Mouse (Mus musculus): ENCODE results near the gene Inka1. TPM values are rescaled to one million over a fixed set of nuclear protein-coding genes. Genes with fewer than 3 reads are reported as not detected.

Inka1 gene
- total and polyA plus RNA-seq, 3 experiments: 25.2 to 30.2 (median 28.0) TPM

DNA sequence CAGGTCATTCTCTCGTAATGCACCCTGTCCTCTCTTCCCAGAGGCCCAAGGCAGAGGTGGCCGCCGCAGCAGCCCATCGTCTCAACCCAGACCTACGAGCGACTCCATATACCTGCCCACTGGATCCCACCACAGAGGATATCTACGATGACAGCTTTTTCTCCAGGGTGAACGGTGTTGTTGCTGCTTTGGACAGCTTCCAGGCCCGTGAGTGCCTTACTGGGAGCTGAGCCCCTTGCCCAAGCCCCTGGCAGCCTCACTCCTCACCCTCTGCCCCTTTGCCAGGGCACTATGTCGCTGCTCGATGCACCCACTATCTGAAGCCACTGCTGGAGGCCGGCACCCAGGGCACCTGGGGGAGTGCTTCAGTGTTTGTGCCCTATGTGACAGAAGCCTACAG lies 6.9 kb downstream of the Inka1 start:
- TF ChIP-seq ETS1 (conservative IDR thresholded peaks at IDR 0.05; ENCODE audit: low read depth, low read length): no peak
- no peak for TF ChIP-seq JUND (conservative IDR thresholded peaks at IDR 0.05; ENCODE audit: low read depth, low read length)
- TF ChIP-seq ELF1 (IDR thresholded peaks at IDR 0.05; ENCODE audit: low read depth, low read length): no peak
- no peak for TF ChIP-seq BHLHE40 (IDR thresholded peaks at IDR 0.05; ENCODE audit: low read depth, low read length)
- TF ChIP-seq RCOR1 (conservative IDR thresholded peaks at IDR 0.05; ENCODE audit: low read depth, low read length): no peak
- no peak for TF ChIP-seq POLR2A (IDR thresholded peaks at IDR 0.05; ENCODE audit: low read depth, low read length)
- in situ Hi-C loops (cut with MboI; ENCODE audit: low pct_ligation_motif_present, low pct_unique_long_range_greater_than_20kb, low sequenced_read_pairs) (no loop called here), dilution Hi-C loops (cut with MboI; ENCODE audit: extremely low pct_ligation_motif_present, extremely low pct_unique_long_range_greater_than_20kb, low sequenced_read_pairs) (no loop called here)
- H3K4me3 ChIP-seq (replicated peaks in 1 of 3; ENCODE audit: low read depth in 2 of 3, low read length in 2 of 3, poor library complexity in 1 of 3): no peak overlapping the region
- no peak overlapping the region for H3K9ac ChIP-seq (ENCODE audit: insufficient read depth, low read depth)
- no peaks in the 10 kb centered on the region for H3K79me2 ChIP-seq (replicated peaks; ENCODE audit: control insufficient read depth, extremely low read depth, insufficient read depth, poor library complexity, severe bottlenecking)
- DNase-seq (ENCODE audit: extremely low read depth): no peak
- peaks cover 61 to 73% of the 10 kb centered on the region in 2 experiments for H3K36me3 ChIP-seq (replicated peaks in 1 of 2; ENCODE audit: control insufficient read depth in 1 of 2, insufficient read depth in 1 of 2, low read length in 1 of 2)
- H3K27ac ChIP-seq (ENCODE audit: insufficient read depth, low read depth): no peak overlapping the region
- H3K4me1 ChIP-seq (ENCODE audit: control insufficient read depth in 1 of 2, insufficient read depth in 2 of 2): peaks cover 26 to 72% of the 10 kb centered on the region in 2 experiments
- H3K27me3 ChIP-seq (replicated peaks): no peaks in the 10 kb centered on the region
- H3K4me2 ChIP-seq (ENCODE audit: insufficient read depth, low read depth, poor library complexity, severe bottlenecking): no peak overlapping the region
- H3K9me3 ChIP-seq (replicated peaks; ENCODE audit: low read length): no peaks in the 10 kb centered on the region

DNA sequence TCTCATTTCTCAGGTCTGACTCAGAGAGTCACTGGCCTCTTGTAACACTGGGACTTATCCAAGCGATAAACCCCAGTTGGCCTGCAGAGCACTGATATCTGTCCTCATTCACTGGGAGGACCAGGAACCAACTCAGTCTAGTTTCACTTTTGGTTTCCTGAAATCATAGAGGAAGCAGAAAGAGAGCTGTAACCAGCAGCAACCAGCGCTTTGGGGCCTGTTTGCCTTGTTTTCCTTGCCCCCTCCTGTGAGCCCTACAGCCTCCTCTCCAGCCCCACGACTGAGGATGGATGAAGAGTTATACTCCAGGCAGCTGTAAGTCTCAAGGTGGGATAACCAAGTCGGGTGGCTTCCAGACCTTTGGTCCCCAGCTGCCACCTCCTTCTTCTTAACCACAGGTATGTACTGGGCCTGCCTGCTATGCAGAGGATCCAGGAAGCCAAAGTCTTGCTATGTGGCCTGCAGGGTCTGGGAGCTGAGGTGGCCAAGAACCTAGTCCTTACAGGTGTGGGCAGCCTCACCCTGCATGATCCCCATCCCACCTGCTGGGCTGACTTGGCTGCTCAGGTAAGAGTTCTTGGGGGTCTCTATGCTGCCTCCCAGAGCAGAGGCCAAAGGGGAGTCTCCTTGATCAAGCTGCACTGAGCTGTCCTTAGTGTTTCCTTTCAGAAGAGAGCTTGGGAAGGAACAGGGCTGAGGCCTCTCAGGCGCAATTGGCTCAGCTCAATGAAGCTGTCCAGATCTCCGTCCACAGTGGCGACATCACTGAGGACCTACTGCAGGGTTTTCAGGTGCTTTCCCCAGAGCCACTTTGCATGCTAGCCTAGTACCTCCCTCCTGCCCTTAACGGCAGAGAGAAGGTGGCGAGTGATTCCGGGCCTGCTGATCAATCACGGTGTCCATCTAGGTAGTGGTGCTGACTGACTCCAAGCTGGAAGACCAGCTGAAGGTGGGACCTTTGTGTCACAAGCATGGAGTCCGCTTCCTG lies 10.0 kb downstream of the Inka1 start, which contains the start of gene Uba7:
TSS of gene Uba7 (plus strand) at position 107 of the 988 bp plus-strand sequence.
- H3K79me2 ChIP-seq (replicated peaks; ENCODE audit: control insufficient read depth, extremely low read depth, insufficient read depth, poor library complexity, severe bottlenecking): no peaks in the 10 kb centered on the region
- dilution Hi-C loops (cut with MboI; ENCODE audit: extremely low pct_ligation_motif_present, extremely low pct_unique_long_range_greater_than_20kb, low sequenced_read_pairs) (no loop called here), in situ Hi-C loops (cut with MboI; ENCODE audit: low pct_ligation_motif_present, low pct_unique_long_range_greater_than_20kb, low sequenced_read_pairs) (no loop called here)
- peaks cover 44 to 70% of the 10 kb centered on the region in 2 experiments for H3K36me3 ChIP-seq (replicated peaks in 1 of 2; ENCODE audit: control insufficient read depth in 1 of 2, insufficient read depth in 1 of 2, low read length in 1 of 2)
- H3K9ac ChIP-seq (ENCODE audit: insufficient read depth, low read depth): peak within 1 kb of the TSS; percentile 91
- peak within 1 kb of the TSS; percentile 64 to 72 (median 66) for H3K4me3 ChIP-seq (replicated peaks in 1 of 3; ENCODE audit: low read depth in 2 of 3, low read length in 2 of 3, poor library complexity in 1 of 3)
- H3K4me2 ChIP-seq (ENCODE audit: insufficient read depth, low read depth, poor library complexity, severe bottlenecking): peak within 1 kb of the TSS; percentile 88
- H3K27me3 ChIP-seq (replicated peaks): no peaks in the 10 kb centered on the region
- no peaks in the 10 kb centered on the region for H3K9me3 ChIP-seq (replicated peaks; ENCODE audit: low read length)
- peak; percentile 92 for DNase-seq (ENCODE audit: extremely low read depth)
- H3K27ac ChIP-seq (ENCODE audit: insufficient read depth, low read depth): peak within 1 kb of the TSS; percentile 91
- peaks cover 9 to 41% of the 10 kb centered on the region in 2 experiments for H3K4me1 ChIP-seq (ENCODE audit: control insufficient read depth in 1 of 2, insufficient read depth in 2 of 2)
- 0 out of 2 replicates have a peak, but pooled peaks have one; percentile 43 for TF ChIP-seq MYC (IDR thresholded peaks at IDR 0.05; ENCODE audit: low read depth, low read length)
- no peak for TF ChIP-seq JUN (IDR thresholded peaks at IDR 0.05; ENCODE audit: insufficient read depth, low read depth, low read length)
- no peak for TF ChIP-seq PAX5 (IDR thresholded peaks at IDR 0.05; ENCODE audit: low read length)
- no peak for TF ChIP-seq ZNF384 (IDR thresholded peaks at IDR 0.05; ENCODE audit: low read depth, low read length)
- no peak; the same call in 1 of the 2 replicates for TF ChIP-seq UBTF (IDR thresholded peaks at IDR 0.05; ENCODE audit: low read depth, low read length)
- TF ChIP-seq TBP (conservative IDR thresholded peaks at IDR 0.05; ENCODE audit: low read depth, low read length): peak; percentile 74
- peak; percentile 90 for TF ChIP-seq ETS1 (conservative IDR thresholded peaks at IDR 0.05; ENCODE audit: low read depth, low read length)
- no peak for TF ChIP-seq GABPA (IDR thresholded peaks at IDR 0.05; ENCODE audit: insufficient replicate concordance, low read depth, low read length)
- TF ChIP-seq CTCF (conservative IDR thresholded peaks at IDR 0.05 in 1 of 2, IDR thresholded peaks at IDR 0.05 in 1 of 2; ENCODE audit: low read depth in 2 of 2, low read length in 2 of 2): no peak
- TF ChIP-seq POLR2A (IDR thresholded peaks at IDR 0.05; ENCODE audit: low read depth, low read length): peak; percentile 71
- no peak; the same call in 1 of the 2 replicates for TF ChIP-seq BHLHE40 (IDR thresholded peaks at IDR 0.05; ENCODE audit: low read depth, low read length)
- peak; percentile 70 for TF ChIP-seq ELF1 (IDR thresholded peaks at IDR 0.05; ENCODE audit: low read depth, low read length)
- TF ChIP-seq ZMIZ1 (IDR thresholded peaks at IDR 0.05; ENCODE audit: low read depth, low read length): peak; percentile 64; the same call in 1 of the 2 replicates
- no peak for TF ChIP-seq ZC3H11A (IDR thresholded peaks at IDR 0.05; ENCODE audit: low read depth, low read length)
- no peak for TF ChIP-seq RCOR1 (conservative IDR thresholded peaks at IDR 0.05; ENCODE audit: low read depth, low read length)
- TF ChIP-seq JUND (conservative IDR thresholded peaks at IDR 0.05; ENCODE audit: low read depth, low read length): 0 out of 2 replicates have a peak, but pooled peaks have one; percentile 26
- TF ChIP-seq TCF12 (IDR thresholded peaks at IDR 0.05; ENCODE audit: low read depth, low read length): peak; percentile 66; the same call in 1 of the 2 replicates
- TF ChIP-seq ZKSCAN1 (IDR thresholded peaks at IDR 0.05; ENCODE audit: borderline replicate concordance, low read depth, low read length): peak; percentile 13; the same call in 1 of the 2 replicates
- peak; percentile 86 for TF ChIP-seq IRF4 (IDR thresholded peaks at IDR 0.05; ENCODE audit: low read depth, low read length)
- TF ChIP-seq NELFE (IDR thresholded peaks at IDR 0.05; ENCODE audit: low read depth, low read length): peak; percentile 67
- TF ChIP-seq USF2 (conservative IDR thresholded peaks at IDR 0.05; ENCODE audit: low read depth, low read length): no peak
- TF ChIP-seq MXI1 (IDR thresholded peaks at IDR 0.05; ENCODE audit: low read depth, low read length): peak; percentile 78; the same call in 1 of the 2 replicates
- no peak for TF ChIP-seq MAZ (IDR thresholded peaks at IDR 0.05; ENCODE audit: low read depth, low read length)
- TF ChIP-seq MEF2A (IDR thresholded peaks at IDR 0.05; ENCODE audit: borderline replicate concordance, low read depth, low read length): no peak; the same call in 1 of the 2 replicates
- peak; percentile 48 for TF ChIP-seq HCFC1 (IDR thresholded peaks at IDR 0.05; ENCODE audit: low read depth, low read length)
- no peak for TF ChIP-seq NRF1 (IDR thresholded peaks at IDR 0.05; ENCODE audit: low read depth, low read length)
- TF ChIP-seq KAT2A (IDR thresholded peaks at IDR 0.05; ENCODE audit: insufficient replicate concordance, low read length): no peak
- TF ChIP-seq EP300 (IDR thresholded peaks at IDR 0.05; ENCODE audit: low read length): 0 out of 2 replicates have a peak, but pooled peaks have one; percentile 60

All from CH12.LX (cell line).